Mouse (Mus musculus) cerebellum, postnatal 25 days (tissue): ENCODE data around the gene Elovl5.

Experiments used
- DNase-seq, 2 experiments: peaks; one replicate each; pipeline ENCODE4 v3.0.0; 2021; ENCODE audit warnings: mixed read lengths in 2 of 2

Elovl5 gene

DNA sequence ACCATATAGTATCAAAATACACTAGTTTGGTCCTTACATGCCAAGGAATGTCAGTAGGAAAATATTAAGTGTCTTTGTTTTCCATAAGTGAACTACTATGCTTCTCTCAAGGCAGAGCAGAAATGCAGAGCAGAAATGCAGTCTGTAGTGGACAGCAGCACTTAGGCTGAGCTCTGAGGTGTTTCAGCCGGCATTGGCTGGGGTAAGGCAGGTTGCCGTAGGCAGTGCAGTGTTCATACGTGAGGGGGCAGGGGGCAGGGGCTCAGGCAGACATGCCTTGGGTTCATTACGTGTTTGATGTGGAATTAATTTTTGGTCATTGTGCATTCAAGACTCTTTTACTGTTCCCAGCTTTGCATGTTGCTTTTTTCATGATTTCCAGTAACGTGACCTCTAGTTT, 12.1 kb downstream of the Elovl5 start:
- no peak for DNase-seq

DNA sequence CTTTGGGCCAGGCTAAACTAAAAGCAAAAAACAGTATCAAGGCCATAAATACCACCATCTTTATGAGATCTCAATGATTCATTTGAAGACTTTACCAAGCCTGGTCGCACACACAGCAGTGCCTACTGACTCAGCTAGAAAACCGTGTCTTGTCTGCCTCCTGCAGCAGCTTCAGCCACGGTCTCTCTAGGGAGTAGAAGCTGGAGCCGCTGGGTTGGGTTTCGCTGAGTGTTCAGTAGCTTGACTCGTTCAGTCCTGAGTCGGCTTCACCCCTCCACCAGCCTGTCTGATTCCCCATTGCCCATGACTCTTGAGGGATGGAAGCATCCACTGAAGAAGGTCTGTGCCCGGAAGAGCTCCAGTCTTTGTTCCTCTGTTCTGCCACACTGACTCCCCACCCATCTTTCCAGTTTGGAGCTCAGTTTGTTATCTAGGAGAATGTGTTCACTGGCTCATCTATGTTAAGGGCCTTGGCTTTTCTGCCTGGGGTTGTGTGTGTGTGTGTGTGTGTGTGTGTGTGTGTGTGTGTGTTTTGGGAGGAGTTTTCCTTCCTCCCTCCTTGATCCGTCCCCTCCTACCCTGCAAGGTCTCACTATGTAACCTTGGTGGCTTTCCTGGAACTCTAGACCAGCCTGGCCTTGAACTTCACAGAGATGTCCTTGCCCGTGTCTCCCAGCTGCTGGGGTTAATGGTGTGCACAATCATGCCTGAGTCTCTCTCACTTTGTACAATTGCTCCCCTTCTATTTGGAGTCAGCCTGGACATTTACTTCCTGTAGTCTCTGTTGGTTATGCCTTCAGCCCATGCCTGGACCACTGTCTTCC, 13.1 kb downstream of the Elovl5 start:
- no peak for DNase-seq

DNA sequence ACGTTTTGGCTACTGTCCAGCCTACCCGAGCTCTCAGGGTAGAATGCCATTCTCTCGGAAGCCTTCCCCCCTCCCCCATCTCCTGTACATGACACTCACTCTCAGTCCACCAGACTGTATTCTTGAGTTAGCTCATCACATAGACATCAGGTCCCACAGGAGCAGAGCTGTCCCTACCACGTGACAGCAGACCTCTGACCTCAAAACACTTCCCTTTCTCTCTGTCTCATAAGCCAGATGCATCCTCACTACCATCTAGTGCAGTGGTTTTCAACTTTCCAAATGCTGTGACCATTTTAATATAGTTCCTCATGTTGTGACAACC, 13.7 kb downstream of the Elovl5 start:
- DNase-seq, result no peak

DNA sequence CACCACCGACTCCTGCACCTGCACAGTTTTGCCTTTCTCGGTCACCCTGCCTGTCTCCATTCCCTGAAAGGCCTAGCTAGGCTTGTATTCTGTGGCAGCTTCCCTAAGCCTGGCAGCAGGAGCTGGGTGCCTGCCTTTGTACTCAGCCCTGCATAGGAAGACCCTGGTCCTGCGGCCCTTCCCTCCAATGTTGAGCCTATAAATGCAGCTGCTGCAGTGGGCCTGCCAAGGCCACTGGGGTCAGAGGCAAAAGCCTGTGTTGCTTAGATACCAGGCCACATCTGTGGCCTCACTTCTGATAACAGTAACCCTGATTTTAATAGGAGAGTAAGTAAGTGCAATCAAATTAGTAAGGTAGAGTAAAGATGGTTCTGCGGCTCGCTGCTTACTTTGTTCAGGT, 14.6 kb downstream of the Elovl5 start:
- no peak for DNase-seq

DNA sequence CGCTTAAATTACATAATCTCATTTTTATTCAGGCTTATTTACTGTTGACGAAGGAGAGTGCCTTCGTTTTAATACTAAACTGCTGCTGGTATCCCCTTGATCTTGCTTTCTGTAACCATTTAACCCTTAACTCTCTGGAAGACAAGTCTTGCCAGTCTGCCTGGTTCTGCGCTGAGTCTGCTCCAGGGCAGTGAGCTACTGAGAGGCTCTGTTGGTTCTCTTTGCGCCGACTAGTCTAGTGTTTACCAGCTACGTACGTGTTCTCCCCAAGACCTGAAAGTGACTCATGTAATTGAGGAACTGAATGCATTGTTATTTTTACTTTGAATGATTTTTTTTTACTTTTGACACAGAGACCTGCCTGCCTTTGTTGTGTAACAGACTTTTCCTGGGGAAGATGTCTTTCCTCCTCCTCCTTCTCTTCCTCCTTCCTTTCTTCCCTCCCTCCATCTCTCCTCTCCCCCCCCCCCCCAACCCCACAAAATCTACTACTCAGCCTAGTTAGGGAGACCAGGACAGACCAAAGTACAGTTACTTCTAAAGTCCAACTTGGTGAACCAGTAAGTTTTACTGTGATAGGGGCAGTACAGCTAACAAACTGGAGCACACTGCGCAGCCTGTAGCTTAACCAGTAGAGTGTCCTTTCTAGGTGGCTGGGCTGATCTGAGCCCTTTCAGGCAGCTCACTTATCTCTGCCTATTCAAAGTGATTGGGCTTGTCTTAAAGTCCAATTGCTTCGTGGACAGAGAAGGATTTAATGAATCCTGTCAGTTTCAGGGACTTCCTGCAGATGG, 18.9 kb downstream of the Elovl5 start:
- no peak for DNase-seq

DNA sequence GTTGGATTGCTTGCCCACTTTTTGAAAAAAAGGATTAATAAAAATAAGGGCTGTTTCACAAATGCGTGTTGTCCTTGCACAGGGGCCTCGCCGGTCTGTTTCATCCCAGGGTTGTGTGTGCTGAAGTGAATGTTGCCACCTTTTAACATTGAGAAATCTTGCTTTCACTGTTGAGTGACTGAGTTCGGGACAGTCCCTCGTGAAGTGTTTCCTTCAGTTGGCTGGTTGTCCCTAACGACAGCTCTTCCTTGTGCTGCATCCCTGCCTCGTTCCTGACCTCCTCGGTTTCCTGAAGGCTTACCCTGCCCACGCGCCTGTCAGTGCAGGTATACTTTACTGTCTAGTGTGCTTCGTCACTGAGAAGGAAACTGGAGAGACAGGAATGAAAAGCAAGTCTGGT, 20.7 kb downstream of the Elovl5 start:
- DNase-seq, result no peak

GRCm38 (mm10) chr9:77938761-77939553, 21.8 kb downstream of the Elovl5 start:
- no peak for DNase-seq

- DNase-seq, result no peak
Observed at GRCm38 (mm10) chr9:77939554-77939920, 22.4 kb downstream of the Elovl5 start.

DNA sequence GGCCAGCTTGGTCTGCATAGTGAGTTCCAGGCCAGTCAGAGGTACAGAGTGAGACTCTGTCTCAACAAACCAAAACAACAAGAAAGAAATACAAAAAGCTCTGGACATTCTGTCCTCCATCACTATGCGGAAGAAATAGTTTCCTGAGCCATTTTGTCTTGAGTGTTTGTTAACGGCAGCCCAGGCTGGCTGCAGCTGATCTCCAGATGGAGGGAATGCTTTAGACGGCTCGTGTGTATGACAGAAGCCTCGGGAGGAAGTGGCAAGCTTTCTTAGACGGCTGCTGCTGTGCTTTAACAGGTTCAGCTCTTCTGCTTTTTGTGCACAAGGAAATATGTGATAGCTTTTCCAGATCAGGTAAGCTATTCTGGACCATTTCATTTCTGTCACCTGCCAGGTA, 23.9 kb downstream of the Elovl5 start:
- no peak for DNase-seq

GRCm38 (mm10) chr9:77941836-77942235, 24.7 kb downstream of the Elovl5 start:
- no peak for DNase-seq

GRCm38 (mm10) chr9:77942411-77942810, 25.2 kb downstream of the Elovl5 start:
- DNase-seq, result no peak

GRCm38 (mm10) chr9:77943316-77943715, 26.2 kb downstream of the Elovl5 start:
- DNase-seq, result no peak

- no peak for DNase-seq
Observed at GRCm38 (mm10) chr9:77944195-77944594, 27.0 kb downstream of the Elovl5 start.

GRCm38 (mm10) chr9:77945792-77946666, 28.9 kb downstream of the Elovl5 start:
- no peak for DNase-seq

GRCm38 (mm10) chr9:77948214-77948613, 31.1 kb downstream of the Elovl5 start:
- DNase-seq, result no peak

- DNase-seq, result no peak
Observed at GRCm38 (mm10) chr9:77949753-77950268, 32.6 kb downstream of the Elovl5 start.

- peak; percentile 53 to 68 for DNase-seq
Observed at GRCm38 (mm10) chr9:77950841-77951475, 33.8 kb downstream of the Elovl5 start.

- no peak for DNase-seq
Observed at GRCm38 (mm10) chr9:77951971-77952370, 34.8 kb downstream of the Elovl5 start.

GRCm38 (mm10) chr9:77953053-77953452, 35.9 kb downstream of the Elovl5 start:
- DNase-seq, result peak; percentile 58 to 67

GRCm38 (mm10) chr9:77954496-77954895, 37.3 kb downstream of the Elovl5 start:
- DNase-seq, result no peak

GRCm38 (mm10) chr9:77954981-77955380, 37.8 kb downstream of the Elovl5 start:
- DNase-seq, result no peak

GRCm38 (mm10) chr9:77955511-77955910, 38.3 kb downstream of the Elovl5 start:
- DNase-seq, result no peak
